Mouse (Mus musculus) heart, postnatal 0 days (tissue): Measurements from ENCODE around the gene Aspdh. TPM values are rescaled to one million over a fixed set of nuclear protein-coding genes. Genes with fewer than 3 reads are reported as not detected.

Experiments used
- ATAC-seq: fragments of 200-750 bp; cut with Nextera tagmentation; 2 replicates; pipeline ENCODE4 v1.8.0; 2017; ENCODE audit warnings: low read depth, moderate number of reproducible peaks, moderate library complexity; ENCODE audit not compliant: insufficient read depth
- DNase-seq: peaks from one replicate; pipeline ENCODE4 v3.0.0-alpha.2; 2016; ENCODE audit warnings: low spot score
- H3K27ac ChIP-seq: fragments of 300-500 bp; sonication (generic); 2 replicates; pipeline ENCODE4 v1.5.1; 2014; ENCODE audit warnings: low read depth, mild to moderate bottlenecking
- H3K27me3 ChIP-seq: fragments of 300-500 bp; sonication (generic); 2 replicates; pipeline ENCODE4 v1.6.1; 2014; ENCODE audit warnings: low read length, mixed read lengths; ENCODE audit not compliant: control insufficient read depth, insufficient read depth
- H3K36me3 ChIP-seq: fragments of 300-500 bp; sonication (generic); replicated peaks from 2 replicates; pipeline ENCODE4 v1.6.1; 2014; ENCODE audit warnings: low read length, mixed read lengths; ENCODE audit not compliant: control insufficient read depth, insufficient read depth
- H3K4me1 ChIP-seq: fragments of 300-500 bp; sonication (generic); 2 replicates; pipeline ENCODE4 v1.6.1; 2014; ENCODE audit warnings: antibody characterized with exemption; ENCODE audit not compliant: control insufficient read depth, insufficient read depth
- H3K4me2 ChIP-seq: fragments of 300-500 bp; sonication (generic); 2 replicates; pipeline ENCODE4 v1.6.1; 2014; ENCODE audit warnings: low read depth, mild to moderate bottlenecking, low read length, moderate library complexity
- H3K4me3 ChIP-seq: fragments of 300-500 bp; sonication (generic); 2 replicates; pipeline ENCODE4 v1.5.1; 2014; ENCODE audit warnings: low read depth, low read length
- H3K9ac ChIP-seq: fragments of 300-500 bp; sonication (generic); replicated peaks from 2 replicates; pipeline ENCODE4 v1.6.1; 2014; ENCODE audit warnings: low read depth, low read length, mixed read lengths
- H3K9me3 ChIP-seq: fragments of 300-500 bp; sonication (generic); replicated peaks from 2 replicates; pipeline ENCODE4 v1.6.1; 2016; ENCODE audit warnings: low read length; ENCODE audit not compliant: control insufficient read depth
- CTCF ChIP-seq: IDR thresholded peaks from 2 replicates; pipeline ENCODE4 v1.5.1; 2016; ENCODE audit warnings: antibody characterized with exemption, control low read depth, low read depth
- EP300 ChIP-seq: IDR thresholded peaks from 2 replicates; pipeline ENCODE4 v1.6.1; 2016; ENCODE audit warnings: antibody characterized with exemption, low read depth
- WGBS: fragments of 180-500 bp; shearing (Covaris S2); extraction: QIAGEN DNeasy Blood & Tissue Kit; methylation state at CpG from one replicate; pipeline ENCODE4 v1.1.7; 2014; 5-methylcytosine and 5-hydroxymethylcytosine counted together
- polyA plus RNA-seq: library from polyadenylated mRNA; unstranded; fragments of >200 nt; fragmentation: Nextera tagmentation; extraction: Ambion mirVana; gene quantifications from 2 replicates; pipeline ENCODE4 v1.2.1, GENCODE M21; 2015
- total RNA-seq: library from RNA; depleted of rRNA; stranded (reverse); fragments of >200 nt; gene quantifications from 2 replicates; pipeline ENCODE4 v1.2.3, GENCODE M21; 2014; ENCODE audit warnings: low replicate concordance

Gene Aspdh
- total and polyA plus RNA-seq, 2 experiments from 2014 or later = 0.86 TPM; not detected in 1

GRCm38 (mm10) chr7:44495086-44495485 lies 29.9 kb downstream of the Aspdh start:
- Histone ChIP-seq H3K36me3 (peaks cover 30% of the 10 kb centered on the region), H3K9ac (no peak overlapping the region), H3K4me3 (no peak overlapping the region), H3K27ac (no peak overlapping the region), H3K9me3 (no peaks in the 10 kb centered on the region), H3K27me3 (no peaks in the 10 kb centered on the region), H3K4me1 (peaks cover 15% of the 10 kb centered on the region), H3K4me2 (peak overlapping the region; percentile 80; the same call in 1 of the 2 replicates)
- whole genome bisulfite sequencing = 82% methylated on average over 7 of the region's 7 CpGs
- TF ChIP-seq EP300 (no peak), CTCF (no peak)
- DNase-seq (no peak), ATAC-seq (no peak)

- peaks cover 15% of the 10 kb centered on the region for H3K4me1 ChIP-seq
- DNase-seq (peak; percentile 95), ATAC-seq (peak; percentile 94)
- peak within 1 kb of the TSS; percentile 89 for H3K27ac ChIP-seq
- H3K27me3 ChIP-seq = no peaks in the 10 kb centered on the region; the same call in 1 of the 2 replicates
- TF ChIP-seq EP300 = peak; percentile 77; the same call in 1 of the 2 replicates
- no peak for TF ChIP-seq CTCF
- no peaks in the 10 kb centered on the region for H3K9me3 ChIP-seq
- peak within 1 kb of the TSS; percentile 80 for H3K4me2 ChIP-seq
- peaks cover 20% of the 10 kb centered on the region for H3K36me3 ChIP-seq
- H3K9ac ChIP-seq = peak within 1 kb of the TSS; percentile 72
- 1% methylated on average over 58 of the region's 58 CpGs for WGBS
- H3K4me3 ChIP-seq = peak within 1 kb of the TSS; percentile 67
These were observed 31.0 kb downstream of the Aspdh start, which contains the start of the genes Emc10 and Fam71e1 for GRCm38 (mm10) chr7:44495992-44496770. Gene Emc10, minus strand, starts transcription at chr7:44496529. Gene Fam71e1, plus strand, starts transcription at chr7:44496581.

GRCm38 (mm10) chr7:44496771-44497109 lies 31.5 kb downstream of the Aspdh start:
- Histone ChIP-seq H3K36me3 (peaks cover 16% of the 10 kb centered on the region), H3K4me3 (peak overlapping the region; percentile 67), H3K27ac (peak overlapping the region; percentile 89), H3K9me3 (no peaks in the 10 kb centered on the region), H3K4me2 (peak overlapping the region; percentile 80), H3K27me3 (no peaks in the 10 kb centered on the region; the same call in 1 of the 2 replicates), H3K4me1 (peaks cover 15% of the 10 kb centered on the region), H3K9ac (peak overlapping the region; percentile 72)
- DNase-seq (no peak), ATAC-seq (no peak)
- TF ChIP-seq EP300 (0 out of 2 replicates have a peak, but pooled peaks have one; percentile 13), CTCF (no peak)
- 2% methylated on average over 25 of the region's 26 CpGs for WGBS

- Histone ChIP-seq H3K4me3 (no peak overlapping the region), H3K27me3 (no peaks in the 10 kb centered on the region; the same call in 1 of the 2 replicates), H3K4me1 (peaks cover 15% of the 10 kb centered on the region), H3K4me2 (no peak overlapping the region), H3K9me3 (no peaks in the 10 kb centered on the region), H3K27ac (no peak overlapping the region), H3K9ac (no peak overlapping the region), H3K36me3 (peaks cover 8% of the 10 kb centered on the region)
- no peak for ATAC-seq
- 88% methylated on average over 10 of the region's 10 CpGs for whole genome bisulfite sequencing
- TF ChIP-seq CTCF = no peak
- TF ChIP-seq EP300 = no peak
- no peak for DNase-seq
These were observed 32.3 kb downstream of the Aspdh start for GRCm38 (mm10) chr7:44497361-44498055.

GRCm38 (mm10) chr7:44498922-44499321 lies 33.7 kb downstream of the Aspdh start:
- Histone ChIP-seq H3K4me1 (peaks cover 15% of the 10 kb centered on the region), H3K4me3 (no peak overlapping the region), H3K27ac (no peak overlapping the region), H3K36me3 (no peaks in the 10 kb centered on the region), H3K9ac (no peak overlapping the region), H3K4me2 (no peak overlapping the region), H3K9me3 (no peaks in the 10 kb centered on the region), H3K27me3 (no peaks in the 10 kb centered on the region; the same call in 1 of the 2 replicates)
- no peak for TF ChIP-seq CTCF
- no peak for TF ChIP-seq EP300
- 72% methylated on average over 1 of the region's 1 CpGs for WGBS
- ATAC-seq (no peak), DNase-seq (no peak)
